Mouse (Mus musculus) midbrain, postnatal 0 days (tissue): Measurements from ENCODE around the gene Ube2cbp. TPM values are rescaled to one million over a fixed set of nuclear protein-coding genes. Genes with fewer than 3 reads are reported as not detected.

Experiments
- ATAC-seq: fragments of 200-750 bp; cut with Nextera tagmentation; 2 replicates; pipeline ENCODE4 v1.8.0; 2017; ENCODE audit warnings: moderate number of reproducible peaks, mild to moderate bottlenecking, moderate TSS enrichment, moderate library complexity; ENCODE audit not compliant: low FRiP score
- DNase-seq: peaks from one replicate; pipeline ENCODE4 v3.0.0-alpha.2; 2015; ENCODE audit warnings: low spot score
- H3K27ac ChIP-seq: fragments of 300-500 bp; sonication (generic); 2 replicates; pipeline ENCODE4 v1.5.1; 2014; ENCODE audit warnings: low read depth, mild to moderate bottlenecking, low read length, mixed read lengths
- H3K27me3 ChIP-seq: fragments of 300-500 bp; sonication (generic); 2 replicates; pipeline ENCODE4 v1.6.1; 2014; ENCODE audit warnings: low read length, control low read depth, mixed read lengths; ENCODE audit not compliant: insufficient read depth
- H3K36me3 ChIP-seq: fragments of 300-500 bp; sonication (generic); 2 replicates; pipeline ENCODE4 v1.6.1; 2014; ENCODE audit warnings: low read length, control low read depth, mixed read lengths; ENCODE audit not compliant: insufficient read depth
- H3K4me1 ChIP-seq: fragments of 300-500 bp; sonication (generic); 2 replicates; pipeline ENCODE4 v1.6.1; 2014; ENCODE audit warnings: mild to moderate bottlenecking, control low read depth, antibody characterized with exemption, low read length, mixed read lengths; ENCODE audit not compliant: insufficient read depth
- H3K4me2 ChIP-seq: fragments of 300-500 bp; sonication (generic); 2 replicates; pipeline ENCODE4 v1.6.1; 2014; ENCODE audit warnings: low read depth, mild to moderate bottlenecking, low read length, mixed read lengths; ENCODE audit not compliant: poor library complexity, severe bottlenecking
- H3K4me3 ChIP-seq: fragments of 300-500 bp; sonication (generic); 2 replicates; pipeline ENCODE4 v1.5.1; 2014; ENCODE audit warnings: low read depth, mild to moderate bottlenecking, low read length, moderate library complexity
- H3K9ac ChIP-seq: fragments of 300-500 bp; sonication (generic); replicated peaks from 2 replicates; pipeline ENCODE4 v1.6.1; 2014; ENCODE audit warnings: mild to moderate bottlenecking, low read length, moderate library complexity, mixed read lengths; ENCODE audit not compliant: poor library complexity, severe bottlenecking
- H3K9me3 ChIP-seq: fragments of 300-500 bp; sonication (generic); 2 replicates; pipeline ENCODE4 v1.6.1; 2016; ENCODE audit warnings: low read length, control low read depth
- CTCF ChIP-seq: IDR thresholded peaks from 2 replicates; pipeline ENCODE4 v1.5.1; 2016; ENCODE audit warnings: antibody characterized with exemption, mild to moderate bottlenecking
- WGBS: fragments of 180-500 bp; shearing (Covaris S2); extraction: QIAGEN DNeasy Blood & Tissue Kit; methylation state at CpG from one replicate; pipeline ENCODE4 v1.1.7; 2014; 5-methylcytosine and 5-hydroxymethylcytosine counted together
- polyA plus RNA-seq: library from polyadenylated mRNA; unstranded; fragments of >200 nt; fragmentation: Nextera tagmentation; extraction: Ambion mirVana; gene quantifications from 2 replicates; pipeline ENCODE4 v1.2.1, GENCODE M21; 2015
- total RNA-seq: library from RNA; depleted of rRNA; stranded (reverse); fragments of >200 nt; gene quantifications from 2 replicates; pipeline ENCODE4 v1.2.3, GENCODE M21; 2014

The Ube2cbp gene
- total and polyA plus RNA-seq, 2 experiments from 2014 or later, result 7.7 to 8.4 TPM

DNA sequence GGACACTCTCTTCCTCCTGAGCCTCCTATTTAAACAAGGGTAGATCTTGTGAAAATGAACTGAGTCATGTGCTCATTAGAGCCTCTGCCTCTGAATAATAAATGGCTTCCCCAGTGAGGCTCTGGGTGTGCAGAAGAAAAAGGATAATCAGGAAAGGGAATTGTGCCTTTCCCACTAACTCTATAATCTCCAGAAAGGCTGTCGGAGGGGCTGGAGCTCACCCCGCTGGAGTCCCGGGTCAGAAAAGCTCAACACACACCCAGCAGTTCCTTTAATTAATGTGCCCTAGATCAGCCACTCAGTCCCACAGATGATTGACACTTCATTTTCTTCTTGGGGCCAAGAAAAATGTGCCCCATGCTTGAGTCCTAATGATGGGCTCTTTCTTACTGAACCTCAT lies 134.2 kb downstream of the Ube2cbp start:
- H3K27ac ChIP-seq, result no peak overlapping the region
- no peak overlapping the region for H3K9ac ChIP-seq
- 54% methylated on average over 3 of the region's 3 CpGs for WGBS
- H3K4me3 ChIP-seq, result no peak overlapping the region
- H3K36me3 ChIP-seq, result no peaks in the 10 kb centered on the region
- DNase-seq, result no peak
- no peaks in the 10 kb centered on the region for H3K4me1 ChIP-seq
- no peaks in the 10 kb centered on the region for H3K27me3 ChIP-seq
- no peaks in the 10 kb centered on the region for H3K9me3 ChIP-seq
- H3K4me2 ChIP-seq, result no peak overlapping the region
- no peak for ATAC-seq
- no peak for TF ChIP-seq CTCF

- Histone ChIP-seq H3K9me3 (no peaks in the 10 kb centered on the region), H3K27me3 (no peaks in the 10 kb centered on the region), H3K36me3 (no peaks in the 10 kb centered on the region), H3K4me2 (no peak overlapping the region), H3K27ac (no peak overlapping the region), H3K9ac (no peak overlapping the region), H3K4me3 (no peak overlapping the region), H3K4me1 (no peaks in the 10 kb centered on the region)
- 80% methylated on average over 4 of the region's 4 CpGs for WGBS
- TF ChIP-seq CTCF, result no peak
- ATAC-seq (no peak), DNase-seq (no peak)
Measured at GRCm38 (mm10) chr9:86328270-86328669, 136.5 kb downstream of the Ube2cbp start.

GRCm38 (mm10) chr9:86327341-86327740 lies 137.4 kb downstream of the Ube2cbp start:
- H3K9ac ChIP-seq, result no peak overlapping the region
- H3K9me3 ChIP-seq, result no peaks in the 10 kb centered on the region
- ATAC-seq (no peak), DNase-seq (no peak)
- no peak for TF ChIP-seq CTCF
- H3K27me3 ChIP-seq, result no peaks in the 10 kb centered on the region
- H3K4me3 ChIP-seq, result no peak overlapping the region
- H3K4me1 ChIP-seq, result no peaks in the 10 kb centered on the region
- H3K36me3 ChIP-seq, result no peaks in the 10 kb centered on the region
- WGBS, result 51% methylated on average over 3 of the region's 3 CpGs
- H3K4me2 ChIP-seq, result no peak overlapping the region
- H3K27ac ChIP-seq, result no peak overlapping the region

DNA sequence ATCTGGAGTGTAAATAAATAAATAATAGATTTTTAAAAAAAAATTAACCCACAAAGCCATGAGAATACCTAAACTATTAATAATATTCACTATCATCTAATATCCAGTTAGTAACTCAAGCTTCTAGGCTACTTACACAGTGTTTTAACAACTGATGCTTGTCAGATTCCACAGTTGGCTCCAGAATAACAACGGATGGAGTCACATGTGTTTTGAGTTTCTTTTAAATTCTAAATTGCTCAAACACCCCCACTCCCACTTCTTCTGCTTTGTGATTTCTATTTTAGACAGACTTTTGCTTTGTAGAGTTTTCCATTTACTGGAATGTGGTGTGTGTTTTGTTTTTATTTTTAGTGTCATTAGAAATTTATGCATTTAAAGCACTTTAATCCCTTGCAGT lies 140.0 kb downstream of the Ube2cbp start:
- no peak overlapping the region for H3K4me3 ChIP-seq
- no peak for ATAC-seq
- H3K4me2 ChIP-seq, result no peak overlapping the region
- no peak for DNase-seq
- no peaks in the 10 kb centered on the region for H3K27me3 ChIP-seq
- H3K9ac ChIP-seq, result no peak overlapping the region
- no peaks in the 10 kb centered on the region for H3K9me3 ChIP-seq
- H3K36me3 ChIP-seq, result no peaks in the 10 kb centered on the region
- no peaks in the 10 kb centered on the region for H3K4me1 ChIP-seq
- no peak for TF ChIP-seq CTCF
- H3K27ac ChIP-seq, result no peak overlapping the region
- 76% methylated on average over 1 of the region's 1 CpGs for WGBS

DNA sequence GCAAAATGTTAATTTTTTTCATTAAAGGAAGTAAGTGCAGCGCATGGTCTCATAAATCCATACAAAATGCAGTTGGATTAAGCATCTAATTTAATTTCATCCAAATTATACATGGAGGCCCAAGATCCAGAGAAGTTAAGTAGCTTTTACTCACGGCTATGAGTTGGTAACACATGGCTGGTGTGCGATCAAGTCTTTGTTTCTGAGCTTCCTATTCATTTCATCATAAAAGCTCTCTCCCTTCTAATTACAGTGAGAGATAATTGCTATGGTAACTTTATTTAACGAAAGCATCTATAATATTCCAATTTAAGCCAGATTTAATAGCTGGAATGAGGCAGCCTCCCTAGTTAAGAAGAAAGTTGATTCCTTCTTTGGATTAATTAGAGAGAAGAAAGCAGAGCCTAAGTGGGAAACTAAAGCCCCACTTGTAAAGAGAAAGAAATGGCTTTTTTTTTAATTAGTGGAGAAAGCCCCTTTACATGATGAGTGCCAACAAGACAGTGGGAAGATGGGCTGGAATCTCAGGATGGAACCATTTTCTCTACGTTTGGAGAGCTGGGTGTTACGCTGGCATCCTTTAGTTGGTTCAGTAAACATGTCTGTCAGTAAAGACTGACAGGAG lies 145.1 kb downstream of the Ube2cbp start:
- Histone ChIP-seq H3K4me1 (no peaks in the 10 kb centered on the region), H3K9me3 (no peaks in the 10 kb centered on the region), H3K4me3 (no peak overlapping the region), H3K27ac (no peak overlapping the region), H3K9ac (no peak overlapping the region), H3K36me3 (no peaks in the 10 kb centered on the region), H3K4me2 (no peak overlapping the region), H3K27me3 (no peaks in the 10 kb centered on the region)
- no peak for TF ChIP-seq CTCF
- WGBS, result 72% methylated on average over 6 of the region's 6 CpGs
- DNase-seq, result no peak
- ATAC-seq, result no peak

- Histone ChIP-seq H3K36me3 (no peaks in the 10 kb centered on the region), H3K9ac (no peak overlapping the region), H3K4me1 (no peaks in the 10 kb centered on the region), H3K4me3 (no peak overlapping the region), H3K27ac (no peak overlapping the region), H3K4me2 (no peak overlapping the region), H3K9me3 (peaks cover 3% of the 10 kb centered on the region; the same call in 1 of the 2 replicates), H3K27me3 (no peaks in the 10 kb centered on the region)
- no peak for TF ChIP-seq CTCF
- no peak for ATAC-seq
- no peak for DNase-seq
- 90% methylated on average over 2 of the region's 2 CpGs for whole genome bisulfite sequencing
Measured at GRCm38 (mm10) chr9:86315700-86316099, 149.1 kb downstream of the Ube2cbp start.
